Mouse (Mus musculus) embryonic fibroblast, embryonic 13.5 days (primary cell): ENCODE measurements around the gene Adgre5.

Experiments
- CTCF ChIP-seq: IDR thresholded peaks from 2 replicates; pipeline ENCODE4 v1.5.1; 2011; ENCODE audit warnings: mild to moderate bottlenecking, control low read depth, low read length, moderate library complexity, borderline replicate concordance; ENCODE audit not compliant: insufficient read depth
- POLR2A ChIP-seq: IDR thresholded peaks from 2 replicates; pipeline ENCODE4 v1.6.1; 2011; ENCODE audit warnings: low read depth, mild to moderate bottlenecking, control low read depth, low read length, moderate library complexity

DNA sequence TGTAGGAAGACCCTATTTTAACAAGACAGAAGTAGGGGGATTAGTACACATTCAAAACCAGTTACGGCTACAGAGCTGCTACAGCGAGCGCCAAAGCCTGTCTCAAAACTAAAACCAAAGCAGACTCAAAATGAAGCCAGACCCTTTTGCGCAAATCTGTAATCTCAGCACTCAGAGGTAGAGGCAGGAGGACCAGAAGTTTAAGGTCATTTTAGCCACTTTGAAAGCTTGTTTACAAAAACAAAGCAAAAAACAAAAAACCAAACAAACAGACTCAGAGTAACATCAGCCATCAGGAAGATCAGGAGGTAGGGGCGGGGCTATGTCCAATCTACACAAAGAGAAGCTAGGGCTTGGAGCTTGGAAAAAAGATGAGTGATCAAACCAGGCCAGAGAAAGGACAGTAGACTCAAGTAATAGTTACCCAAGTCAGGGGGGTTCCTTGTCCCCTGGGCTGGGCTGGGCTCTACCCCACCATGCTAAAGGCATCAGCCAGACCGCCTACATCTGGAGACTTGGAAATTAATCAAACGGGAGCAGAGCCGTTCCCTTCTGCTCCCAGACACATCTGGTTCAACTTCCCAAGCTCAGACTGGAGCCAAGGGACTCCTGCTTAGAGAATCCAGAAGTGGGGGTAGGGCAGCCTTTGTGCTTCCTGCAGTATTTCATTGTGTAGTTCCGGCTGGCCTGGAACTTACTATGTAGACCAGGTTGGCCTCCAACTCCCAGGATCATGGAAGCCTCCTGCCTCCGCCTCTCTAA, 2.0 kb downstream of the Adgre5 start:
- TF ChIP-seq CTCF (no peak), POLR2A (no peak)
